Mouse (Mus musculus) intestine, embryonic 14.5 days (tissue): ENCODE data around the gene Adm2. TPM values are rescaled to one million over a fixed set of nuclear protein-coding genes. Genes with fewer than 3 reads are reported as not detected.

Experiments
- ATAC-seq: fragments of 200-750 bp; cut with Nextera tagmentation; replicated peaks from 2 replicates; pipeline ENCODE4 v1.8.0; 2017; ENCODE audit warnings: low read depth, moderate number of reproducible peaks, moderate TSS enrichment, moderate library complexity; ENCODE audit not compliant: low FRiP score, low TSS enrichment
- DNase-seq: peaks from one replicate; pipeline ENCODE4 v3.0.0-alpha.2; 2018; ENCODE audit warnings: low spot score
- H3K27ac ChIP-seq: fragments of 300-500 bp; sonication (generic); 2 replicates; pipeline ENCODE4 v1.5.1; 2014; ENCODE audit warnings: low read depth, mild to moderate bottlenecking, control low read depth
- H3K27me3 ChIP-seq: fragments of 300-500 bp; sonication (generic); replicated peaks from 2 replicates; pipeline ENCODE4 v1.6.1; 2014; ENCODE audit warnings: low read length, control low read depth; ENCODE audit not compliant: control insufficient read depth, insufficient read depth
- H3K36me3 ChIP-seq: fragments of 300-500 bp; sonication (generic); 2 replicates; pipeline ENCODE4 v1.6.1; 2014; ENCODE audit warnings: low read length, control low read depth; ENCODE audit not compliant: control insufficient read depth, insufficient read depth
- H3K4me1 ChIP-seq: fragments of 300-500 bp; sonication (generic); replicated peaks from 2 replicates; pipeline ENCODE4 v1.6.1; 2014; ENCODE audit warnings: low read length, control low read depth, mixed read lengths; ENCODE audit not compliant: control insufficient read depth, insufficient read depth
- H3K4me2 ChIP-seq: fragments of 300-500 bp; sonication (generic); 2 replicates; pipeline ENCODE4 v1.6.1; 2014; ENCODE audit warnings: low read length
- H3K4me3 ChIP-seq: fragments of 300-500 bp; sonication (generic); 2 replicates; pipeline ENCODE4 v1.5.1; 2014; ENCODE audit warnings: low read depth, low read length, control low read depth, mixed read lengths
- H3K9ac ChIP-seq: fragments of 300-500 bp; sonication (generic); 2 replicates; pipeline ENCODE4 v1.6.1; 2014; ENCODE audit warnings: mild to moderate bottlenecking, low read length
- H3K9me3 ChIP-seq: fragments of 300-500 bp; sonication (generic); 2 replicates; pipeline ENCODE4 v1.6.1; 2016; ENCODE audit warnings: low read length, control low read depth; ENCODE audit not compliant: control insufficient read depth
- WGBS: fragments of 180-500 bp; shearing (Covaris S2); extraction: QIAGEN DNeasy Blood & Tissue Kit; methylation state at CpG from one replicate; pipeline ENCODE4 v1.1.7; 2014; 5-methylcytosine and 5-hydroxymethylcytosine counted together
- polyA plus RNA-seq: library from polyadenylated mRNA; unstranded; fragments of >200 nt; fragmentation: Nextera tagmentation; extraction: Ambion mirVana; gene quantifications from 2 replicates; pipeline ENCODE4 v1.2.1, GENCODE M21; 2014

Adm2 gene
- polyA plus RNA-seq, 1 experiment from 2014 or later = 0.73 TPM

- no peak overlapping the region for H3K4me2 ChIP-seq
- WGBS = 82% methylated on average over 23 of the region's 23 CpGs
These were observed 34.2 kb upstream of the Adm2 start for GRCm38 (mm10) chr15:89288227-89288767.

GRCm38 (mm10) chr15:89289455-89289854 lies 33.1 kb upstream of the Adm2 start:
- H3K9ac ChIP-seq = no peak overlapping the region
- no peaks in the 10 kb centered on the region for H3K9me3 ChIP-seq

More at GRCm38 (mm10) chr15:89288227-89288767, 34.2 kb upstream of the Adm2 start:
- no peaks in the 10 kb centered on the region for H3K4me1 ChIP-seq
- no peak for DNase-seq
- H3K27me3 ChIP-seq = no peaks in the 10 kb centered on the region
- H3K9ac ChIP-seq = no peak overlapping the region
- peaks cover 79% of the 10 kb centered on the region for H3K36me3 ChIP-seq
- no peak overlapping the region for H3K4me3 ChIP-seq
- no peak overlapping the region for H3K27ac ChIP-seq
- ATAC-seq = no peak
- H3K9me3 ChIP-seq = no peaks in the 10 kb centered on the region

DNA sequence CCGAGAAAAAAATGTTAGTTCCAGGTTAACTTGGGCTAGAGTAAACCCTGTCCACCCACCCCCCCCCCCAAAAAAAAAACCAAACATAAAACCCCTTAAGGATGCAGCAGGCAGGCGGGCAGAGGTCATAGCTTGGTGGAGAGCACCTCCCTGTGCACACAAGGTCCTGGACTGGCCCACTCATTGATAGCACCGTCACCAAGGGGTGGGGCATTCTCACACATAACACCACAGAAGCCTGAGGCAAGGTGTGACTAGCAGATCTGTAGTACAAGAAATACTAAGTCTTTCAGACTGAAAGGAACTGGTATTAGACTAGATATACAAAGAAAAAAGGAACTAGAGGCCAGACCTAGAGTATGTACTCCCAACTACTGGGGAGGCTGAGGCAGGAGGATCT lies 31.0 kb upstream of the Adm2 start:
- H3K9ac ChIP-seq = no peak overlapping the region
- DNase-seq = no peak
- H3K4me1 ChIP-seq = 0 out of 2 replicates have a peak, but pooled peaks cover 3% of the 10 kb centered on the region
- H3K27me3 ChIP-seq = no peaks in the 10 kb centered on the region
- peaks cover 87% of the 10 kb centered on the region for H3K36me3 ChIP-seq
- no peak overlapping the region for H3K4me2 ChIP-seq
- no peaks in the 10 kb centered on the region for H3K9me3 ChIP-seq
- 79% methylated on average over 3 of the region's 3 CpGs for whole genome bisulfite sequencing
- no peak for ATAC-seq
- H3K27ac ChIP-seq = no peak overlapping the region
- H3K4me3 ChIP-seq = no peak overlapping the region

More at GRCm38 (mm10) chr15:89289455-89289854, 33.1 kb upstream of the Adm2 start:
- ATAC-seq = no peak
- Histone ChIP-seq H3K27me3 (no peaks in the 10 kb centered on the region), H3K4me1 (no peaks in the 10 kb centered on the region), H3K27ac (no peak overlapping the region), H3K36me3 (peaks cover 79% of the 10 kb centered on the region), H3K4me2 (no peak overlapping the region), H3K4me3 (no peak overlapping the region)
- no peak for DNase-seq
- WGBS = 92% methylated on average over 11 of the region's 11 CpGs

DNA sequence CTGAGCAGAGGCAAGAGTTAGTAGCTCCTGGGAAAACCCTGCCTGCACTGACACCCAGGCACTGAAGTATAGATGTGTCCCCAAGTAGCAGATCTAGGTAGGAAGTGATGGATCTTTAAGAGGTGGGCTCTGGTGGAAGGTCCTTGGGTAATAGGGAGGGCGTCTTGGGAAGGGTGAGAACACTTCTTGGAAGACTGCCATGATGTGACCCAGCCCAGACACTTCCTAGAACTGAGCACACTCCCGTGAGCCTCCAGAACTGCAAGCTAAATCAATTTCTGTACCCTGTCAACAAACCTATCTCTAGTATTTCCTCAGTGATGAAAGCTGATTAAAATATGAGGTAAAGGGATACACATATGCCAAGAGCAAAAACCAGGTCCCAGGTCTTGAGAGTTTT lies 29.7 kb upstream of the Adm2 start:
- 58% methylated on average over 2 of the region's 2 CpGs for WGBS
- DNase-seq = no peak
- ATAC-seq = no peak
- no peak overlapping the region for H3K27ac ChIP-seq
- no peak overlapping the region for H3K9ac ChIP-seq
- H3K9me3 ChIP-seq = no peaks in the 10 kb centered on the region
- H3K36me3 ChIP-seq = peaks cover 78% of the 10 kb centered on the region
- H3K4me1 ChIP-seq = 0 out of 2 replicates have a peak, but pooled peaks cover 4% of the 10 kb centered on the region
- H3K4me2 ChIP-seq = no peak overlapping the region
- H3K4me3 ChIP-seq = no peak overlapping the region
- H3K27me3 ChIP-seq = no peaks in the 10 kb centered on the region

DNA sequence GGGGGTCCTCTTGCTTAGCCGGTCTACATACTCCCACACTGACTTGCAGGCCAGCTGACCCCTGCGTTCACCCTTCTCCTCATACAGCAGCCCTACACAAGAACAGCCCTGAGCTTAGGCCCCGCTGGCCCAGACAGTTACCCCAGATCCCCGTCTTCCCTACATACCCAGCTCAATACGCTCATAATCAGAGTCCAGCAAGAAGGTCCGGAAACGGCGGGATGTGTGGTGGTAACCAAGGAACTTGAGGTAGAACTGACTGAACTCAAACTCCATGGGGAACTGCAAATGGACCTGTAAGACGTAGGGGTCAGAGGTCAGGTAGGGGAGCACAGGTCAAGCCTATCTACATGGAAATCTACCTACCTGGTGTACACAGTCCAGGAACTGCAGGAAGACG lies 28.7 kb upstream of the Adm2 start:
- WGBS = 93% methylated on average over 10 of the region's 10 CpGs
- H3K9ac ChIP-seq = no peak overlapping the region

DNA sequence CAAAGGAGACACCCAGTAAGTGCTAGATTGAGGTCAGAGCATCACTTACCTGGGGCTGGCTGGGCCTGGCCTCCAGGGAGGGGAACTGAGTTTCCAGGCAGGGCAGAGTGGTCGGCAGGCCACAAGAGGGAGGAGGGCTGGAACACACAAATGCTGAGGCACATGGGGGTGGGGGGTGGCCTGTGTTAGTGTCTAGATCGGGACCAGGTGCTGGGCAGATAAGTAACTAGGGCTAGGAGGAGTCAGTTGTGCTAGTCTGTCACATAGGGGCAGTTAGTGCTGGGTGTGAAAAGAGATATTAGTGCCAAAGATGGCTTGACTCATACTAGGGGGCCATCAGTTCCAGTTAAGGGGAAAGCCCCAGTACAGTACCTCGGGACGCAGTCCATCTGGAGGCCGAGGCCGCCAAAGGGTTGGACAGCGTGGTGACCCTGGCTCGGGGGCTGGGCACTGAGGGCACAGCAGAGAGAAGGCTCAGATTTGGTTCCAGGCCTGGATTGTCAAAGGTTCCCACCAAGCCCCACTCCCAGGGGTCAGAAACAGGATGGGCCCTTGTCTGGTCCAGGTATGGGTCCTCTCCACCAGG lies 26.8 kb upstream of the Adm2 start:
- H3K4me3 ChIP-seq = no peak overlapping the region
- H3K4me1 ChIP-seq = 0 out of 2 replicates have a peak, but pooled peaks cover 4% of the 10 kb centered on the region
- H3K9me3 ChIP-seq = no peaks in the 10 kb centered on the region
- H3K9ac ChIP-seq = no peak overlapping the region
- ATAC-seq (no peak), DNase-seq (no peak)
- 92% methylated on average over 8 of the region's 8 CpGs for WGBS
- H3K36me3 ChIP-seq = peaks cover 66% of the 10 kb centered on the region
- no peak overlapping the region for H3K27ac ChIP-seq
- no peaks in the 10 kb centered on the region for H3K27me3 ChIP-seq
- H3K4me2 ChIP-seq = no peak overlapping the region

More for the DNA sequence above, 28.7 kb upstream of the Adm2 start:
- ATAC-seq = no peak
- Histone ChIP-seq H3K4me1 (0 out of 2 replicates have a peak, but pooled peaks cover 4% of the 10 kb centered on the region), H3K36me3 (peaks cover 69% of the 10 kb centered on the region), H3K9me3 (no peaks in the 10 kb centered on the region), H3K4me3 (no peak overlapping the region), H3K4me2 (no peak overlapping the region), H3K27ac (no peak overlapping the region), H3K27me3 (no peaks in the 10 kb centered on the region)
- no peak for DNase-seq

- Histone ChIP-seq H3K9me3 (no peaks in the 10 kb centered on the region), H3K27me3 (no peaks in the 10 kb centered on the region), H3K9ac (no peak overlapping the region), H3K36me3 (peaks cover 68% of the 10 kb centered on the region), H3K4me1 (0 out of 2 replicates have a peak, but pooled peaks cover 4% of the 10 kb centered on the region), H3K4me3 (no peak overlapping the region), H3K27ac (no peak overlapping the region), H3K4me2 (no peak overlapping the region)
- ATAC-seq = 0 out of 2 replicates have a peak, but pooled peaks have one; percentile 41
- no peak for DNase-seq
- WGBS = 35% methylated on average over 1 of the region's 1 CpGs
These were observed 26.1 kb upstream of the Adm2 start for GRCm38 (mm10) chr15:89296465-89296864.

DNA sequence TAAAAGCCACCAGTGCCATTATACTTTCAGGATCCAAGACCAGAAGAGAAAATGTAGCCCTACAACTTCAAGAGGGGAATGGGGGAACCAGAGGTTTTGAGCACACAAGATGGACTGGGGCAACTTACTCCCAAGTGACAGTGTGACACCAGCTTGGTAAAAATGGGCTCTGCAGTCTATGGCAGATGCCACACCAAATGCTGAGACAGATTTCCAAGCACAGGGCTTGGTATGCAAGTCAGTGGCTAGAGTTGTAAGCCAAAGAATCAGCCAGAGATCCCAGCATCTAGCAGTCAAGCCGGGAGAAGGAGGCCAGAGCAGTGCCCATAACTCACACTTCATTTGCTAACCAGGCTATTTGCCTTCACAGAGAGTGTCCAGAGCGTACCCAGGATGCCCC lies 24.8 kb upstream of the Adm2 start:
- Histone ChIP-seq H3K4me3 (no peak overlapping the region), H3K4me2 (no peak overlapping the region), H3K27me3 (no peaks in the 10 kb centered on the region), H3K9ac (no peak overlapping the region), H3K4me1 (0 out of 2 replicates have a peak, but pooled peaks cover 4% of the 10 kb centered on the region), H3K27ac (no peak overlapping the region), H3K9me3 (no peaks in the 10 kb centered on the region), H3K36me3 (peaks cover 70% of the 10 kb centered on the region)
- DNase-seq (no peak), ATAC-seq (no peak)
- WGBS = 97% methylated on average over 2 of the region's 2 CpGs

DNA sequence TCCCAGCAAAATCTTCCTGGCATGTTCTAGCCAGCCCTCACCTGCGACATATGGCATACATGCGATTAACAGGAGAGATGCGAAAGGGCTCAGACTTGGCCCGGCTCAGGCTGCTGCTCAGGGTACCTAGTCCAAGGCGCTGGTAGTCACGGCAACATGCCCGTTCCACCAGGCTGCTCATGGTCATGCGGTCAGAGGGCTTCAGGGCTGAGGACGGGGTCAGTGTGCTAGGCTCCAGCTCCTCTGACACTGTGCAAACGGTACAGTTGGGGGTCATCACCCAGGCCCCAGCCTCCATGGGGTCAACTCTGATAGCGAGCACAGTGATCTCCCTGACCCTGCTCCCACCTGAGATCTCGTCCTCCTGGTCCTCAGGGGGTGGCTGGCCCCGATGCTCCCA lies 22.3 kb upstream of the Adm2 start:
- 92% methylated on average over 13 of the region's 13 CpGs for whole genome bisulfite sequencing
- ATAC-seq = no peak
- DNase-seq = no peak

More for the DNA sequence above, 22.3 kb upstream of the Adm2 start:
- Histone ChIP-seq H3K36me3 (peaks cover 70% of the 10 kb centered on the region), H3K27ac (no peak overlapping the region), H3K4me3 (no peak overlapping the region), H3K4me1 (0 out of 2 replicates have a peak, but pooled peaks cover 4% of the 10 kb centered on the region), H3K9me3 (no peaks in the 10 kb centered on the region), H3K9ac (no peak overlapping the region), H3K4me2 (no peak overlapping the region), H3K27me3 (no peaks in the 10 kb centered on the region)
